Mouse (Mus musculus) cortical plate, adult 2 months (tissue): Measurements from ENCODE around the gene Taar4.

Experiments
- CTCF ChIP-seq: fragments of 200-500 bp; IDR thresholded peaks from 2 replicates; pipeline ENCODE4 v1.5.1; 2011; ENCODE audit warnings: mild to moderate bottlenecking, control low read depth, low read length; ENCODE audit not compliant: insufficient read depth; ENCODE audit errors: extremely low read depth
- POLR2A ChIP-seq: fragments of 200-500 bp; IDR thresholded peaks from 2 replicates; pipeline ENCODE4 v1.6.1; 2011; ENCODE audit warnings: mild to moderate bottlenecking, low read length, control low read depth; ENCODE audit not compliant: insufficient read depth; ENCODE audit errors: extremely low read depth

DNA sequence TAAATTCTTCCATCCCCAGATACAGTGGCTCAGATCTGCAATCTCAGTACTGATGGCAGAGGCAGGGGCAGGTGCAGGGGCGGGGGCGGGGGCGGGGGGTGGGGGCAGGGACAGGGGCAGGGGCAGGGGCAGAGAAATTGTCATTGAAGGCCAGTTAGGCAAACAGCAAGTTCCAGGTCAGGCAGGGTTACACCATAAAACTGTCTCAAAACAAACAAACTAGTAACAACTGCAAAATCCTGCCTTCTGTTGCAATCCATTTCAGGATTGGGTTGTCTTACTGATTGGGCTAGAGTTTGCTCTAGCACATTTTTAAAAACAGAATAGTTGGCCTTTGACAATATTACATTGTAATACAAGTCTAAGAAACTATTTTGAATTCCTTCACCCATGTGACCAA lies 37.8 kb upstream of the Taar4 start:
- TF ChIP-seq CTCF: no peak
- no peak for TF ChIP-seq POLR2A
